Mouse (Mus musculus): ENCODE measurements around the gene Rsph14. TPM values are rescaled to one million over a fixed set of nuclear protein-coding genes. Genes with fewer than 3 reads are reported as not detected.

The Rsph14 gene
- total RNA-seq, 1 experiment: 0.18 TPM

DNA sequence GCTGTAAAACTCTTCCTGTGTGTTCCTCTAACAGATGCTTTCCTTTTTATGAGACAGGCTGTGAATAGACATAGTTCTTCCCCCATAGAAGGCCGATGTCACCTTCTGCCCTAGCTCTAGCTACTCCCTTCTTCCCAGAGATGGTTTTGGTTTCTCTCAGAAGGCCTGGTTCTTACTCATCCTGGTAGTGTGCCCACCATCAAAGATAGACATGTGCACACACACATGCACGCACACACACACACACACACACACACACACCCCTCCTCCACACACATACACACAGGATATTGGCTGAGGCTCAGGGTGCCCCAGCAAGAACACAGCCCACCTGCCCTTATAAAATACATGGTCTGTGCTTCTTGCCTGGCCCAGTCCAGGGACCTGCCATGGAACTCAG is 63.1 kb downstream of the Rsph14 start:
- H3K4me3 ChIP-seq (ENCODE audit: insufficient read depth in 1 of 2, low read depth in 1 of 2, low read length in 2 of 2, poor library complexity in 1 of 2, severe bottlenecking in 1 of 2): no peak overlapping the region
- no peaks in the 10 kb centered on the region for H3K36me3 ChIP-seq (ENCODE audit: control insufficient read depth, insufficient read depth, low read length, poor library complexity, severe bottlenecking)
- in situ Hi-C loops (cut with MboI; ENCODE audit: low sequenced_read_pairs in 2 of 2, unreplicated experiment in 2 of 2): no loop called here
- TF ChIP-seq HCFC1 (IDR thresholded peaks at IDR 0.05; ENCODE audit: borderline replicate concordance, insufficient read depth, low read length): no peak
- TF ChIP-seq MAFK (IDR thresholded peaks at IDR 0.05; ENCODE audit: insufficient read depth, low read depth, low read length): no peak
- no peak for TF ChIP-seq ZC3H11A (IDR thresholded peaks at IDR 0.05; ENCODE audit: borderline replicate concordance, low read depth, low read length)
- TF ChIP-seq ZNF384 (IDR thresholded peaks at IDR 0.05; ENCODE audit: low read depth, low read length): no peak
- no peak for TF ChIP-seq CHD2 (IDR thresholded peaks at IDR 0.05; ENCODE audit: low read depth, low read length)
- H3K4me1 ChIP-seq (ENCODE audit: control insufficient read depth in 2 of 2, insufficient read depth in 2 of 2, low read length in 2 of 2, poor library complexity in 1 of 2): peaks cover 0 to 3% of the 10 kb centered on the region in 2 experiments; a peak in 1 of 4 replicates
- H3K9ac ChIP-seq (ENCODE audit: insufficient read depth, low read depth, low read length, poor library complexity, severe bottlenecking): no peak overlapping the region
- no peak for DNase-seq (ENCODE audit: low read depth, low spot score)
- H3K27ac ChIP-seq (ENCODE audit: insufficient read depth, low read depth, low read length, poor library complexity, severe bottlenecking): no peak overlapping the region
- no peaks in the 10 kb centered on the region for H3K9me3 ChIP-seq (ENCODE audit: control insufficient read depth, insufficient read depth, low read depth, low read length)

DNA sequence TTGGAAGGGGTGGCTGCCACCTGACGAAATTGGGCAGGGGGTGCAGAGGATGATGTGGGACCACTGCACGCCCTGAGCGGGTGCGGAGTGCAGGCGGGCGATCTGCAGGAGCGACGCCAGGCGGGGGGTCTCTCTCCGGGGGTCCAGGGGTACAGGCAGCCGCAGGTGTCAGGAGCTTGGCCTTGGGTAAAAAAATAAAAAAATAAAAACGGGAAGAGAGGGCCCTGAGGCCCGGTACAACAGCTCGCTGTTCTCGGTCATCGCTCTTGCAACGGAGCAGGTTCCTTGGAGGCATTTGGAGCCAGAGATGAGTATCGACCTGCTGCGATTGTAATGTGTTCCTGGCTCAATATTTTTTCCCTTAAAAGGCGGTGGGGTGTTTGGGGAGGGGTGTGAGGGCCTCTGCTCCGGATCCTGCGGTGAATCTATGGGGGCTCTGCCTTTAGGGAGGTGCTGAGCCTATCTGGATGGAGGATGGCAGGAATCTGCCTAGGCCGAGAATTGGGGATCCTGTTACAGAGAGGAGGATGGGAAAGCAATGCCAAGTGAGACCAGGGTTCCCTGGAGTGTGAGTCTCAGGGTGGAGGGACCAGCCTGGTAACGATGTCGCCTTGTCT is 64.6 kb downstream of the Rsph14 start:
- H3K27ac ChIP-seq (ENCODE audit: insufficient read depth, low read depth, low read length, poor library complexity, severe bottlenecking): no peak overlapping the region
- in situ Hi-C loops (cut with MboI; ENCODE audit: low sequenced_read_pairs in 2 of 2, unreplicated experiment in 2 of 2): no loop called here
- H3K9me3 ChIP-seq (ENCODE audit: control insufficient read depth, insufficient read depth, low read depth, low read length): no peaks in the 10 kb centered on the region
- H3K4me1 ChIP-seq (ENCODE audit: control insufficient read depth in 2 of 2, insufficient read depth in 2 of 2, low read length in 2 of 2, poor library complexity in 1 of 2): peaks cover 0 to 3% of the 10 kb centered on the region in 2 experiments; a peak in 1 of 4 replicates
- TF ChIP-seq ZNF384 (IDR thresholded peaks at IDR 0.05; ENCODE audit: low read depth, low read length) (0 out of 2 replicates have a peak, but pooled peaks have one; percentile 26), MAFK (IDR thresholded peaks at IDR 0.05; ENCODE audit: insufficient read depth, low read depth, low read length) (no peak), ZC3H11A (IDR thresholded peaks at IDR 0.05; ENCODE audit: borderline replicate concordance, low read depth, low read length) (no peak), HCFC1 (IDR thresholded peaks at IDR 0.05; ENCODE audit: borderline replicate concordance, insufficient read depth, low read length) (no peak)
- H3K9ac ChIP-seq (ENCODE audit: insufficient read depth, low read depth, low read length, poor library complexity, severe bottlenecking): peak overlapping the region; percentile 56; the same call in 1 of the 2 replicates
- H3K36me3 ChIP-seq (ENCODE audit: control insufficient read depth, insufficient read depth, low read length, poor library complexity, severe bottlenecking): no peaks in the 10 kb centered on the region
- no peak for DNase-seq (ENCODE audit: low read depth, low spot score)
- peak overlapping the region; percentile 68 to 80 for H3K4me3 ChIP-seq (ENCODE audit: insufficient read depth in 1 of 2, low read depth in 1 of 2, low read length in 2 of 2, poor library complexity in 1 of 2, severe bottlenecking in 1 of 2)

DNA sequence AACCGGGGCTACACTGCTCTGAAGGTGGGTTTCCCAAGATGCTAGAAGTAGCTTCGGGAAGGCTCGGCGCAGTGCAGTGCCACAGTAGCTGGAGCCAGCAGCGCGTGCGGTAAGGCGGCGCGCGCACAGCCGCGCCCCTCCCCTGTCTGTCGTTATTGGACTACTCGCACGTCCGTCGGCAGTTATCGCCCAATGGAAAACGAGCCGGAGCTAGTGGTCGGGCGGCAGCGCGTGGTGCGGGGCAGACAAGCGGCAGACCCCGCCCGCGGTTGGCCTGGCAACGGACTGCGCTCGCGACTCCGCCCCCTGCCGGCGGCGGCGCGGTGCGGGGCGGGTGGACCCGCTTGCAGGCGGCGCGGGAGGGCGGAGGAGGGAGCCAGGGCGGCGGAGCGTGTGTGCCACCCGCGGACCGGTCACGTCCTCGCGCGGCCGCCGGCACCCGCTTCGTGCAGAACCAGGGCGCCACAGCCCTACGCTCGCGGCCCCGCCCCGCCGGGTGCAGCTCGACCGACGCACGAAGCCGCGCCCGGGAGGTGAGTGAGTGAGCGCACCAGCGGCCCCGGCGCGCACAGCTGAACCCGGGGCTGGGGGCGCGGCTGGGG is 65.4 kb downstream of the Rsph14 start, which contains the start of gene Gnaz:
Gene Gnaz, plus strand, starts transcription at position 328 of the 602 bp plus-strand sequence.
- Histone ChIP-seq H3K4me3 (ENCODE audit: insufficient read depth in 1 of 2, low read depth in 1 of 2, low read length in 2 of 2, poor library complexity in 1 of 2, severe bottlenecking in 1 of 2) (peak within 1 kb of the TSS; percentile 68 to 80), H3K9me3 (ENCODE audit: control insufficient read depth, insufficient read depth, low read depth, low read length) (no peaks in the 10 kb centered on the region), H3K4me1 (ENCODE audit: control insufficient read depth in 2 of 2, insufficient read depth in 2 of 2, low read length in 2 of 2, poor library complexity in 1 of 2) (peaks cover 0 to 3% of the 10 kb centered on the region in 2 experiments; a peak in 1 of 4 replicates), H3K9ac (ENCODE audit: insufficient read depth, low read depth, low read length, poor library complexity, severe bottlenecking) (peak within 1 kb of the TSS; percentile 56), H3K27ac (ENCODE audit: insufficient read depth, low read depth, low read length, poor library complexity, severe bottlenecking) (no peak within 1 kb of the TSS), H3K36me3 (ENCODE audit: control insufficient read depth, insufficient read depth, low read length, poor library complexity, severe bottlenecking) (no peaks in the 10 kb centered on the region)
- peak; percentile 90 for DNase-seq (ENCODE audit: low read depth, low spot score)
- in situ Hi-C loops (cut with MboI; ENCODE audit: low sequenced_read_pairs in 2 of 2, unreplicated experiment in 2 of 2): no loop called here
- TF ChIP-seq ZC3H11A (IDR thresholded peaks at IDR 0.05; ENCODE audit: borderline replicate concordance, low read depth, low read length): 0 out of 2 replicates have a peak, but pooled peaks have one; percentile 10
- no peak for TF ChIP-seq ZNF384 (IDR thresholded peaks at IDR 0.05; ENCODE audit: low read depth, low read length)
- TF ChIP-seq HCFC1 (IDR thresholded peaks at IDR 0.05; ENCODE audit: borderline replicate concordance, insufficient read depth, low read length): no peak; the same call in 1 of the 2 replicates
- peak; percentile 85 for TF ChIP-seq CHD2 (IDR thresholded peaks at IDR 0.05; ENCODE audit: low read depth, low read length)
- no peak for TF ChIP-seq MAFK (IDR thresholded peaks at IDR 0.05; ENCODE audit: insufficient read depth, low read depth, low read length)

DNA sequence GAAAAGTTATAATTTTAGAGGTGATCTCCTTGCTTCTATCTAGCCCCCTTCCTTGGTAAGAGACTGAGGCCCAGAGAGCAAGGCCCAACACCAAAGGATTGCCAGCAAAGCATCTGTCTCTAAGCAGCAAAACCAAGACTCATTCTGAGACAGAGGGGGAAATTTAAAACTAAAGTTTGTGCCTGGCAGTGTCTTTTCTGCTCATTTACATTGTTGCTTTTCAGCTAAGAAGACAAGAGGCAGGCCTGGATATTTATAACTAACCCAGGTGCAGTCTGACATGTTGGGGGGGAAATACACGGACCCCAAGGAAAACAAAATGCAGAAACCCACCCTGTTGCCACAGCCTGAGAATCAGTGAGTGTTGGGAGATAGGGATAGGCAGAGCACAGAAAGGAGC is 68.0 kb downstream of the Rsph14 start:
- TF ChIP-seq HCFC1 (IDR thresholded peaks at IDR 0.05; ENCODE audit: borderline replicate concordance, insufficient read depth, low read length) (no peak), ZNF384 (IDR thresholded peaks at IDR 0.05; ENCODE audit: low read depth, low read length) (no peak), ZC3H11A (IDR thresholded peaks at IDR 0.05; ENCODE audit: borderline replicate concordance, low read depth, low read length) (no peak), MAFK (IDR thresholded peaks at IDR 0.05; ENCODE audit: insufficient read depth, low read depth, low read length) (no peak), CHD2 (IDR thresholded peaks at IDR 0.05; ENCODE audit: low read depth, low read length) (no peak)
- H3K4me3 ChIP-seq (ENCODE audit: insufficient read depth in 1 of 2, low read depth in 1 of 2, low read length in 2 of 2, poor library complexity in 1 of 2, severe bottlenecking in 1 of 2): no peak overlapping the region
- H3K9me3 ChIP-seq (ENCODE audit: control insufficient read depth, insufficient read depth, low read depth, low read length): no peaks in the 10 kb centered on the region
- no peak overlapping the region for H3K27ac ChIP-seq (ENCODE audit: insufficient read depth, low read depth, low read length, poor library complexity, severe bottlenecking)
- DNase-seq (ENCODE audit: low read depth, low spot score): no peak
- H3K36me3 ChIP-seq (ENCODE audit: control insufficient read depth, insufficient read depth, low read length, poor library complexity, severe bottlenecking): 0 out of 2 replicates have a peak, but pooled peaks cover under 1% of the 10 kb centered on the region
- in situ Hi-C loops (cut with MboI; ENCODE audit: low sequenced_read_pairs in 2 of 2, unreplicated experiment in 2 of 2): no loop called here
- H3K4me1 ChIP-seq (ENCODE audit: control insufficient read depth in 2 of 2, insufficient read depth in 2 of 2, low read length in 2 of 2, poor library complexity in 1 of 2): peaks cover 0 to 3% of the 10 kb centered on the region in 2 experiments; a peak in 1 of 4 replicates
- no peak overlapping the region for H3K9ac ChIP-seq (ENCODE audit: insufficient read depth, low read depth, low read length, poor library complexity, severe bottlenecking)
